ENCODE assay signal across 8 mouse cellular contexts in genomic region chr6:8778296-8778649, GRCm38 (mm10). TPM values are rescaled to one million over a fixed set of nuclear protein-coding genes. Genes with fewer than 3 reads are reported as not detected.
A peak's percentile ranks its signal among the peaks of the same experiment; 100 is the strongest.
DNase-seq lines count a peak whose midpoint lies in the region; ATAC-seq and TF ChIP-seq lines count a peak whose summit lies in the region.

Gene Ica1 (minus strand): TSS chr6:8778488.

- no peaks in the 10 kb centered on the region for H3K27me3 ChIP-seq in heart, adult 2 months (ENCODE audit: control insufficient read depth, insufficient read depth, low read length)
- peaks cover 34% of the 10 kb centered on the region for H3K27me3 ChIP-seq in E14TG2a.4 (ENCODE audit: insufficient read depth, low read length)
- H3K27me3 ChIP-seq in hindbrain, embryonic 13.5 days: peaks cover 12% of the 10 kb centered on the region; the same call in 1 of the 2 replicates
- H3K27me3 ChIP-seq in liver, embryonic 11.5 days (replicated peaks; ENCODE audit: control insufficient read depth, insufficient read depth, low read length): peaks cover 19% of the 10 kb centered on the region
- H3K27me3 ChIP-seq in neural tube, embryonic 15.5 days (replicated peaks): 0 out of 2 replicates have a peak, but pooled peaks cover 5% of the 10 kb centered on the region

- intact Hi-C loops in heart, adult 2 months (cut with DNase I): loop anchor here (2.0 kb wide), 1 partner anchor 53 kb away; no protein-coding TSS in a partner anchor
- intact Hi-C loops in heart, postnatal 10 days (cut with DNase I): loop anchor here (5.0 kb wide), 1 partner anchor 49 kb away; no protein-coding TSS in a partner anchor

- 2% methylated on average over 15 of the region's 16 CpGs for WGBS in heart, adult 2 months
- 2% methylated on average over 16 of the region's 16 CpGs for WGBS in hindbrain, embryonic 13.5 days
- 1% methylated on average over 14 of the region's 16 CpGs for WGBS in liver, embryonic 11.5 days
- 3% methylated on average over 14 of the region's 16 CpGs for WGBS in neural tube, embryonic 15.5 days

- H3K36me3 ChIP-seq in heart, adult 2 months (ENCODE audit: control insufficient read depth, insufficient read depth, low read length): no peaks in the 10 kb centered on the region
- H3K36me3 ChIP-seq in E14TG2a.4 (ENCODE audit: insufficient read depth, low read length): no peaks in the 10 kb centered on the region
- no peaks in the 10 kb centered on the region for H3K36me3 ChIP-seq in hindbrain, embryonic 13.5 days
- no peaks in the 10 kb centered on the region for H3K36me3 ChIP-seq in liver, embryonic 11.5 days (ENCODE audit: control insufficient read depth, insufficient read depth, low read length)
- no peaks in the 10 kb centered on the region for H3K36me3 ChIP-seq in neural tube, embryonic 15.5 days

- 0 out of 2 replicates have a peak, but pooled peaks cover 1% of the 10 kb centered on the region for H3K4me1 ChIP-seq in heart, adult 2 months (ENCODE audit: control insufficient read depth, insufficient read depth, low read length)
- peaks cover 10% of the 10 kb centered on the region for H3K4me1 ChIP-seq in E14TG2a.4 (replicated peaks; ENCODE audit: low read depth, low read length)
- peaks cover 10% of the 10 kb centered on the region for H3K4me1 ChIP-seq in hindbrain, embryonic 13.5 days (replicated peaks)
- no peaks in the 10 kb centered on the region for H3K4me1 ChIP-seq in liver, embryonic 11.5 days (replicated peaks; ENCODE audit: control insufficient read depth, insufficient read depth, low read length)
- H3K4me1 ChIP-seq in neural tube, embryonic 15.5 days: 0 out of 2 replicates have a peak, but pooled peaks cover 4% of the 10 kb centered on the region

- H3K9me3 ChIP-seq in E14TG2a.4 (ENCODE audit: low read length): 0 out of 2 replicates have a peak, but pooled peaks cover 10% of the 10 kb centered on the region
- no peaks in the 10 kb centered on the region for H3K9me3 ChIP-seq in hindbrain, embryonic 13.5 days
- no peaks in the 10 kb centered on the region for H3K9me3 ChIP-seq in liver, embryonic 11.5 days (ENCODE audit: control insufficient read depth, low read length)
- H3K9me3 ChIP-seq in neural tube, embryonic 15.5 days (replicated peaks): no peaks in the 10 kb centered on the region

- H3K27ac ChIP-seq in heart, adult 2 months: peak within 1 kb of the TSS; percentile 81
- H3K27ac ChIP-seq in hindbrain, embryonic 13.5 days: peak within 1 kb of the TSS; percentile 90
- H3K27ac ChIP-seq in liver, embryonic 11.5 days (ENCODE audit: low read depth, low read length): peak within 1 kb of the TSS; percentile 32; the same call in 1 of the 2 replicates
- peak within 1 kb of the TSS; percentile 88 for H3K27ac ChIP-seq in neural tube, embryonic 15.5 days (replicated peaks)

- peak within 1 kb of the TSS; percentile 77 for H3K4me3 ChIP-seq in heart, adult 2 months
- H3K4me3 ChIP-seq in E14TG2a.4 (replicated peaks; ENCODE audit: low read length): peak within 1 kb of the TSS; percentile 84
- peak within 1 kb of the TSS; percentile 80 for H3K4me3 ChIP-seq in hindbrain, embryonic 13.5 days
- peak within 1 kb of the TSS; percentile 70 for H3K4me3 ChIP-seq in liver, embryonic 11.5 days (ENCODE audit: low read depth, low read length)
- peak within 1 kb of the TSS; percentile 75 for H3K4me3 ChIP-seq in neural tube, embryonic 15.5 days (replicated peaks)

- H3K9ac ChIP-seq in heart, adult 2 months (ENCODE audit: low read depth, low read length): peak within 1 kb of the TSS; percentile 76
- peak within 1 kb of the TSS; percentile 89 for H3K9ac ChIP-seq in hindbrain, embryonic 13.5 days
- H3K9ac ChIP-seq in liver, embryonic 11.5 days (ENCODE audit: low read depth, low read length): peak within 1 kb of the TSS; percentile 55
- peak within 1 kb of the TSS; percentile 78 for H3K9ac ChIP-seq in neural tube, embryonic 15.5 days (replicated peaks)

- no peak for TF ChIP-seq EP300 in heart, adult 2 months (IDR thresholded peaks at IDR 0.05; ENCODE audit: insufficient read depth, low read depth, low read length)

- H3K79me2 ChIP-seq in heart, adult 2 months (replicated peaks; ENCODE audit: control insufficient read depth, insufficient read depth, low read length): no peaks in the 10 kb centered on the region

- peak; percentile 71 for ATAC-seq in hindbrain, embryonic 13.5 days (ENCODE audit: low FRiP score)
- ATAC-seq in liver, embryonic 11.5 days (replicated peaks; ENCODE audit: low FRiP score): no peak; the same call in 1 of the 2 replicates
- ATAC-seq in neural tube, embryonic 15.5 days (ENCODE audit: low FRiP score): peak; percentile 71

- peak within 1 kb of the TSS; percentile 91 for H3K4me2 ChIP-seq in hindbrain, embryonic 13.5 days
- peak within 1 kb of the TSS; percentile 89 for H3K4me2 ChIP-seq in liver, embryonic 11.5 days
- H3K4me2 ChIP-seq in neural tube, embryonic 15.5 days: peak within 1 kb of the TSS; percentile 93

- TF ChIP-seq CTCF in heart, adult 2 months (IDR thresholded peaks at IDR 0.05): no peak
- TF ChIP-seq CTCF in E14TG2a.4 (conservative IDR thresholded peaks at IDR 0.05; ENCODE audit: low read length): no peak

- no peak for TF ChIP-seq POLR2A in heart, adult 2 months (IDR thresholded peaks at IDR 0.05; ENCODE audit: insufficient read depth, low read depth, low read length)

- no peak for DNase-seq in heart, adult 2 months
- no peak for DNase-seq in heart, postnatal 10 days
- DNase-seq in cerebellum, postnatal 10 days: peak; percentile 57 to 62
- no peak for DNase-seq in liver, embryonic 11.5 days (ENCODE audit: low spot score)
- DNase-seq in MN1 (ENCODE audit: low spot score): no peak

RNA-seq across cellular contexts. Expression of gene Ica1, which starts in this region (rescaled TPM):
- total RNA-seq in heart, adult 2 months (2021): 1 to 10 TPM; 7.0 to 7.8 TPM
- polyA plus RNA-seq in heart, adult 2 months (2012; rRNA removed): 3.9 and 7.4 TPM in 2 replicates
- total RNA-seq in heart, postnatal 10 days (2021): 10 to 100 TPM in 1 of 2 experiments, 1 to 10 TPM in 1; 9.8 to 12.2 TPM
- polyA plus RNA-seq in hindbrain, embryonic 13.5 days (2015; fragmentation: Nextera tagmentation; extraction: Ambion mirVana): 48.1 and 54.4 TPM in 2 replicates
- polyA plus RNA-seq in liver, embryonic 11.5 days (2014; fragmentation: Nextera tagmentation; extraction: Ambion mirVana): 13.2 and 14.5 TPM in 2 replicates
- 70.9 and 78.5 TPM in 2 replicates for polyA plus RNA-seq in neural tube, embryonic 15.5 days (2015; fragmentation: Nextera tagmentation; extraction: Ambion mirVana)

Comparison
In these comparisons a context has a peak if more than half of its experiments do, and no peak if none do; other contexts are left out.
1. DNase-seq: peak in cerebellum, postnatal 10 days (2 of 2); none in heart, adult 2 months (0 of 2), heart, postnatal 10 days (0 of 2), liver, embryonic 11.5 days (single experiment) and MN1 (single experiment).
2. H3K27ac ChIP-seq: peak in every context shown above with its lines; median percentile 90 in hindbrain, embryonic 13.5 days; 88 in neural tube, embryonic 15.5 days; 81 in heart, adult 2 months; 32 in liver, embryonic 11.5 days.
3. Peak in every context shown above with its lines, with median percentiles within 50 percentile points of each other: H3K4me3 ChIP-seq, H3K9ac ChIP-seq and H3K4me2 ChIP-seq.